ENCODE assay signal across 8 mouse cellular contexts in genomic region chr2:131820088-131820675, GRCm38 (mm10). TPM values are rescaled to one million over a fixed set of nuclear protein-coding genes. Genes with fewer than 3 reads are reported as not detected.
DNase-seq lines count a peak whose midpoint lies in the region; ATAC-seq lines count a peak whose summit lies in the region.

No protein-coding gene starts in this region.

- H3K4me3 ChIP-seq in intestine, embryonic 15.5 days (replicated peaks): no peak overlapping the region
- peak overlapping the region; percentile 37 for H3K4me3 ChIP-seq in midbrain, embryonic 10.5 days

- peak; percentile 61; the same call in 1 of the 2 replicates for ATAC-seq in intestine, embryonic 15.5 days

- no peaks in the 10 kb centered on the region; the same call in 1 of the 2 replicates for H3K4me1 ChIP-seq in intestine, embryonic 15.5 days (replicated peaks)
- H3K4me1 ChIP-seq in midbrain, embryonic 10.5 days: peaks cover 3% of the 10 kb centered on the region; the same call in 1 of the 2 replicates

- H3K36me3 ChIP-seq in intestine, embryonic 15.5 days: no peaks in the 10 kb centered on the region
- H3K36me3 ChIP-seq in midbrain, embryonic 10.5 days: no peaks in the 10 kb centered on the region

- DNase-seq in adrenal gland, adult (ENCODE audit: inconsistent age in 2 of 2, low spot score in 1 of 2): peak; percentile 77 to 96
- peak; percentile 84 for DNase-seq in embryo, embryonic 10 days (ENCODE audit: low spot score)
- peak; percentile 72 to 73 for DNase-seq in gastrocnemius, postnatal 36 days
- peak; percentile 87 to 92 for DNase-seq in left cerebral cortex, postnatal 25 days (ENCODE audit: low spot score in 2 of 2)
- DNase-seq in midbrain, embryonic 10.5 days (ENCODE audit: low spot score): peak; percentile 78
- peak; percentile 85 for DNase-seq in right cerebral cortex, postnatal 4 days
- DNase-seq in yolk sac, embryonic 10.5 days (ENCODE audit: low spot score): peak; percentile 66

- H3K4me2 ChIP-seq in intestine, embryonic 15.5 days (replicated peaks): peak overlapping the region; percentile 46

- H3K9ac ChIP-seq in intestine, embryonic 15.5 days: no peak overlapping the region

- no peak overlapping the region for H3K27ac ChIP-seq in intestine, embryonic 15.5 days
- no peak overlapping the region for H3K27ac ChIP-seq in midbrain, embryonic 10.5 days (replicated peaks)

- intact Hi-C loops in gastrocnemius, postnatal 36 days (cut with DNase I): loop anchor here (10.0 kb wide), 2 partner anchors 295 to 425 kb away; partner anchors contain the start of gene Tmem230
- intact Hi-C loops in left cerebral cortex, postnatal 25 days (cut with DNase I): loop anchor here (1.0 to 10.0 kb wide), 4 partner anchors 129 to 427 kb away; partner anchors contain the start of genes Slc23a2 and Tmem230

- H3K27me3 ChIP-seq in intestine, embryonic 15.5 days (replicated peaks): no peaks in the 10 kb centered on the region
- 0 out of 2 replicates have a peak, but pooled peaks cover under 1% of the 10 kb centered on the region for H3K27me3 ChIP-seq in midbrain, embryonic 10.5 days (ENCODE audit: low read depth, poor library complexity, severe bottlenecking)

- 23% methylated on average over 14 of the region's 14 CpGs for WGBS in intestine, embryonic 15.5 days
- 25% methylated on average over 14 of the region's 14 CpGs for WGBS in midbrain, embryonic 10.5 days

- H3K9me3 ChIP-seq in intestine, embryonic 15.5 days: no peaks in the 10 kb centered on the region
- no peaks in the 10 kb centered on the region for H3K9me3 ChIP-seq in midbrain, embryonic 10.5 days (replicated peaks)

RNA-seq across cellular contexts. Expression of gene Erv3, which starts 39.4 kb away (rescaled TPM):
- not detected for total RNA-seq in gastrocnemius, postnatal 36 days (2021)
- polyA plus RNA-seq in intestine, embryonic 15.5 days (2015; fragmentation: Nextera tagmentation; extraction: Ambion mirVana): not detected in 2 replicates
- under 1 TPM in 1 of 2 experiments, not detected in 1; 0.23 TPM for total RNA-seq in left cerebral cortex, postnatal 25 days (2021)
- not detected in 2 replicates for polyA plus RNA-seq in midbrain, embryonic 10.5 days (2016; fragmentation: Nextera tagmentation; extraction: Ambion mirVana)
